Mouse (Mus musculus): ENCODE results near the gene Ramp1.

The Ramp1 gene

GRCm38 (mm10) chr1:91239112-91239511 is 59.5 kb downstream of the Ramp1 start:
- DNase-seq (ENCODE audit: low read depth) = peak; percentile 74

GRCm38 (mm10) chr1:91239800-91240199 is 60.2 kb downstream of the Ramp1 start:
- DNase-seq (ENCODE audit: low read depth) = no peak

DNA sequence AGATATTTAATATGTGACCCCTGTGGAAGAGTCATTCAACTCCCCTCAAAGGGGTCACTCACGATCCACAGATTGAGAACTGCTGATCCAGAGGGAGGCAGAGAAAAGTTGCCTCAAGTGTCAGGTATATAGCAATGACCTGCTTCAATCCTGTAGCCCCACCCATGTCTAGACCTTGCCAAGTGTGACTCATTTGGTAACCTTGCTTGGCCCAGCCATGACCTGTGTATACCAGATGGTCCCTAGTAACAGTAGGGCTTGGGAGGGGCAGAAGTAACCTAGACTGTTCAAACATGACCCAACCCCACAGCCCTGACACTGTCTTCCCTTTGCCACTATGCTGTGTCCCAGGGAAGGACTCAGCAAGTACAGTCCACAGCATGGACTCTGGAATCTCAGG is 61.1 kb downstream of the Ramp1 start:
- DNase-seq (ENCODE audit: low read depth) = no peak

GRCm38 (mm10) chr1:91241249-91241648 is 61.6 kb downstream of the Ramp1 start:
- no peak for DNase-seq (ENCODE audit: low read depth)

DNA sequence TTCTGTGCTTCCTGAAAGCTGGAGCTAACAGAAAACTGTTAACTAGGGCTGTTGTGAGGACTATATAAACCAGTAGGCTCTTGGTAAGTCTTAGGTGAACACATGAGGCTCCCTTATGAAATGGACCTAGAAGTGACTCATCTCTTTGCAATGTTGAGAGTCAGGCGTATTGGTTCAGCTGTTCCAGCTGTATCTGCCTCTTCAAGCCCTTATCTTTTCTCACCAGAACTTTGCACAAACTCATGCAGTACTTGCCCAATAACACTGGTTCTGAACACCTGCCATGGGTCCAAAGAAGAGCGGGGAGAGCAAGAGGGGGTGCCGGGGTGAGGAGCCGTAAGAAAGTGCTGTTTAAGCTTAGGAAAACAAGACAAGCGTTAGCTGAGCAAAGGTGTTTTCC is 68.6 kb downstream of the Ramp1 start:
- DNase-seq (ENCODE audit: low read depth) = no peak

DNA sequence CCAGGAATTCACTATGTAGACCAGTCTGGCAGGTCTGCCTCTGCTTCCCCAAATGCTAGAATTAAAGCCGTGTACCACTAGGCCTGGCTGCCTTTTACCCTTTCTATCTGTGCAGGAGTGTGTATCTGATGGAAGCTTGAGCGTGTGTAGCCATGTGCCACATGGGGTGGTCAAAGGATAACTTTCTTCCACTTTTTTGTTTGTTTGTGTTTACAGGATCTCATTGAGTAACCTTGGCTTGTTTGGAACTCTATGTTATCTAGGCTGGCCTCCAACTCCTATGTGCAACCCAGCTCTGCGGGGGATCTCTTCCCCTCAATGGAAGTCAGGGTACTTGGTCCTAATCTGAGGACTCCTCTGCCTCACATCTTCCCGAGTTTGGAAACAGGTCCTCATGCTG is 69.3 kb downstream of the Ramp1 start:
- no peak for DNase-seq (ENCODE audit: low read depth)

DNA sequence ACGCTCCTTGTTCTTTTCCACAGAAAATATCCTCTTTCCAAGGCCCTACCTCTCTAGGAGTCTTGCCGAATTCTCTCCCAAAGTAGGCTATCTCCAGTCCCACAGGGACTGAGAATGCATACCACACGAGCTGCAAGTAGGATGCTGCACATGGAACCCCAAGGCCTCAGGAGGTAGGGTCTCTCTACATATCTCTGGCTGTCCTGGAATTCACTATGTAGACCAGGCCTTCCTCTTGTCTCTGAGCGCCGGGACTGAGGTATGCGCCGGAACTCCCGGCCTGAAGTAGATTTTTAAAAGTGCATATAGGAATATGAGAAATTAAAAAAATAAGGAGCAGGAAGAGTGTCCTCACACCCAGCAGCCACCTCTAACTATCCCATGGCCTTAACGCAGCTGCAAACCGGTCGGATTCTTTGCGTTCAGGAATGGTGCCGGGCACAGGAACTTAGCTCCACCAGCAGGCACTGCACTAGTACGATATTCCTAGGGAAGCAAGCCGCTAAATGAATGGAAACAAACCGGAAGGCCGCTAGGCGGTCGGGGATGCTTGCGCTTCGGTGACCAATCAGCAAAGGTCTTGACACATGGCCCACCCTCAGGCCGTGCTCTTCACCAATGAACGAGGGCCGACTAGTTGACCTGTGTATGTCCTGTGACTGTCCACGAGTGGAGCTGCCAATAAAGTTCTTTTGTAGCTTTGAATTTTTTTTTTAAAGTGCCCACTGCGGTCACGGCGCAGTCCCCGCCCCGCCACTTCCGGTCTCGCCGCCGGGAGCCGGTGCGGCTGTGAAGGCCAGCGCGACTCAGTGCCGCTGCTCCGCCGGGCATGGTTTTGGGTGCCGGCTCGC is 70.2 kb downstream of the Ramp1 start, which contains the start of gene Ube2f:
Gene Ube2f (plus strand): TSS at position 741 of the 851 bp plus-strand sequence.
- peak; percentile 90 for DNase-seq (ENCODE audit: low read depth)

GRCm38 (mm10) chr1:91250415-91251147 is 71.0 kb downstream of the Ramp1 start:
- peak; percentile 49 for DNase-seq (ENCODE audit: low read depth)

DNA sequence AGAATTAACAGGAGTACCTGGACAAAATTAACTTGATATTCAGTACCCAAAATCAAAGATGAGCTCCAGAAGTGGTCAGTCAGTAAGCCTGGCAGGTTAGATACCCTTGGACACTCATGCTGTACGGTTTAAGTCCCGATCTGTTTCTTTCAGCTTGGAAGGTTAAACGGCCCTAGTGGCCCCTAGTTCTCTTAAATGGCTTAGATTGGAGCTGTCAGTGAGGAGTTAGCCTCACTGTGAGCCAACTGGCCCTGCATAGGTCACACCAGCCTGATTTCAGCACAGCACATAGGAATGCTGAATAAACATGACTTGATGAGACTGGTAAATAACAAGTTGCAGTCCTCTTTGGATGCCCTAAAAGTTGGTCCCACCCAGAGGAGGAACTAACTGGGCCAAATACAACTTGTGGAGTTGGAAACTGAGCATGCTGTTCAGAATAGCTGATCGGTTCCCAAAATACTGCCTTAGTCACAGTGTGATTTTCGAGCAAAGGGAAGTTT is 71.6 kb downstream of the Ramp1 start:
- DNase-seq (ENCODE audit: low read depth) = peak; percentile 41

DNA sequence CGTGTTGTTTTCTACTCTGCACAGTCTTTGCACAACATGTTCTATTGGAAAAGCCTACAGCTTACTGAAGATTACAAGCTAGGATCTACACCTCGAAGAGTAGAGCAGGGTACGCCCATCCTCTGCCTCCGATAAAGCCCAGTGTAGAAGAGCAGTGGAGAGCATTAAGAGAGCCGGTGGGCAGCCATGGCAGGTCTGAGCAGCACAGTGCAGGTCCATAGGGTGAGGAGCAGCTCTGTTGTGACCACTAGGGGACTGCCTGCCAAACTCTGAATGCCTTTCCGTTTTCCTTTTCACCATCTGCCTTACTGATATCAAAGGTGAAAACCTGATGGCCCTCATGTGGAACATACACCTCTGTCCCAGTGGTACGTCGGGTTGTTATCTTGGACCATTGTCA is 72.3 kb downstream of the Ramp1 start:
- DNase-seq (ENCODE audit: low read depth) = peak; percentile 34

DNA sequence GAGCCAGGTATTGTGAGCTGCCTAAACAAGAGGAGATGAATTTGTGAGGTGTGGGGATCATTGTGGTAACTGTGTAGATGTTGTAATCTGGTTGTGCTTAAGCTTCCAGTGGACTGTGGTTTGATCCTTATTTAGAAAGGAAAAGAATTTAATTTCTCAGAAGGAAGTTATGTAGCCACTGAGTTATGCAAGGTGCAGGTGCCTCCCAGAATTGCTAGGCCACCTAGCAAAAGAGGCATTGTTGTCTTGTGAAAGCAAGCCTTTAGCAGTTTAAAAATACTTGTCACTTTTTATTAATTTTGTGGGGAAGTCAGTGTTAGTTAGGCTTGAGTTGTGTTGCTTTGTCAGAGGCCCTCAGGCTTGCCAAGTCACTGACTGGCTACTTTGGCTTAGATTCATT is 78.3 kb downstream of the Ramp1 start:
- DNase-seq (ENCODE audit: low read depth) = no peak

DNA sequence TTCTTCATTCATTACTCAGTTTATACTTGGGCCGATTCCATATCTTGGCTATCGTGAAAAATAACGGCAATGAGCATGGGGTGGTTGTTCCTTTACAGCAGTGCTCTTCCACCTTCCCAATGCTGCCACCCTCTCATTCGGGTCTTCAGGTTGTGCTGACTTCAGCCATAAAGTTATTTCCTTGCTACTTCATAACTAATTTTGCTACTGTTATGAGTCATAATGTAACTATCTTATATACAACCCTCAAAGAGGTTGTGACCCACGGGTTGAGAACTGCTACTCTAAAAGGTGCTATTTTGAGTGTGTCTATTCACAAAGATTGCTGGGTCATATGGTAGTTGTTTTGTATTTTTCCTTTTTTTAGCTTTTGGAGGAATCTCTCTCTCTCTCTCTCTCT is 80.2 kb downstream of the Ramp1 start:
- no peak for DNase-seq (ENCODE audit: low read depth)

- DNase-seq (ENCODE audit: low read depth) = no peak
Measured at GRCm38 (mm10) chr1:91262508-91262907, 82.9 kb downstream of the Ramp1 start.

DNA sequence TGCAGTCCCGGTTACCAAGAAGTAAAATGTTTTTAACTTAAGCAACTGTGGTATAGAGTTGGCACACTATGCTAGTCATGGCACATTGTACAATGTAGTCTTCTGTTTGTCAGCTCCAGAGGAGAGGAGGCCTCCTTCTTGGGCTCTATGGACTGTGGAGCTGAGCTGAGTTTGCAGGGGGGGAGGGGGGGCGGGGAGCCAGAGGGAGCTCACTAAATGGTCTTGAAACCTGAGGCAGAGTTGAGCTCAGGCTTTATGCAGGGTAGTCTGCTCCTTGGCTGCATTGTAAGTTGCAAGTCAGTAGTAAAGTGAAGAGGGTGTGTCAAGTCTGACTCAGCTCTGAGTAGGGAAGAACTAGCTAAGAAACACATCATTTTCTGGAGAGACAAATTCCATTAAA is 92.6 kb downstream of the Ramp1 start:
- no peak for DNase-seq (ENCODE audit: low read depth)
